17 mouse cellular contexts compared by ENCODE assay signal in genomic region chr14:77196246-77196645, GRCm38 (mm10). TPM values are rescaled to one million over a fixed set of nuclear protein-coding genes. Genes with fewer than 3 reads are reported as not detected.
"Had no signal": no experiment of that assay in that cellular context is flagged by ENCODE, and none has a peak within 500 bp of the region (broad histone marks: within the 10 kb centered on the region; RNA-seq: fewer than 3 reads in every experiment).

No protein-coding gene starts in this region.

- H3K4me1 ChIP-seq: limb, embryonic 12.5 days; liver, embryonic 13.5 days; lung, embryonic 15.5 days; megakaryocyte, embryonic 14.5 days had no signal

- H3K36me3 ChIP-seq: limb, embryonic 12.5 days; liver, embryonic 13.5 days; lung, embryonic 15.5 days; midbrain, embryonic 12.5 days; stomach, embryonic 15.5 days had no signal

- ATAC-seq: liver, postnatal 0 days had no signal

- H3K9ac ChIP-seq: limb, embryonic 12.5 days; liver, embryonic 13.5 days; liver, postnatal 0 days; lung, embryonic 15.5 days; midbrain, embryonic 12.5 days; stomach, embryonic 15.5 days had no signal

- H3K27me3 ChIP-seq: limb, embryonic 12.5 days; liver, embryonic 13.5 days; lung, embryonic 15.5 days; megakaryocyte, embryonic 14.5 days; midbrain, embryonic 12.5 days; stomach, embryonic 15.5 days had no signal

- H3K4me3 ChIP-seq: layer of hippocampus, adult 2 months; limb, embryonic 12.5 days; liver, embryonic 13.5 days; lung, embryonic 15.5 days; megakaryocyte, embryonic 14.5 days; midbrain, embryonic 12.5 days; stomach, embryonic 15.5 days had no signal

- DNase-seq: kidney, adult 2 months; kidney, postnatal 25 days; liver; liver, embryonic 13.5 days; liver, postnatal 0 days; lung, postnatal 14 days; right cerebral cortex, postnatal 14 days; thymus, adult 2 months; thymus, postnatal 25 days had no signal

- H3K27ac ChIP-seq: layer of hippocampus, adult 2 months; limb, embryonic 12.5 days; liver, embryonic 13.5 days; lung, embryonic 15.5 days; macrophage; midbrain, embryonic 12.5 days; stomach, embryonic 15.5 days had no signal

- H3K9me3 ChIP-seq: limb, embryonic 12.5 days; liver, embryonic 13.5 days; lung, embryonic 15.5 days; megakaryocyte, embryonic 14.5 days; midbrain, embryonic 12.5 days; stomach, embryonic 15.5 days had no signal

- H3K4me2 ChIP-seq: limb, embryonic 12.5 days; liver, embryonic 13.5 days; lung, embryonic 15.5 days; midbrain, embryonic 12.5 days; stomach, embryonic 15.5 days had no signal

RNA-seq across cellular contexts. Expression of gene Enox1, which starts 39.7 kb away (rescaled TPM):
- total RNA-seq: monocyte, adult 5-6 weeks had no signal
- polyA plus RNA-seq: macrophage had no signal
